Mouse (Mus musculus) heart, embryonic 11.5 days (tissue): ENCODE measurements around the gene Cacna1b. TPM values are rescaled to one million over a fixed set of nuclear protein-coding genes. Genes with fewer than 3 reads are reported as not detected.

Experiments
- ATAC-seq: fragments of 200-750 bp; cut with Nextera tagmentation; replicated peaks from 2 replicates; pipeline ENCODE4 v1.8.0; 2017; ENCODE audit warnings: moderate library complexity; ENCODE audit not compliant: insufficient number of reproducible peaks, low FRiP score, low TSS enrichment
- H3K27ac ChIP-seq: fragments of 300-500 bp; sonication (generic); 2 replicates; pipeline ENCODE4 v1.5.1; 2014; ENCODE audit warnings: mild to moderate bottlenecking, low read depth, low read length
- H3K27me3 ChIP-seq: fragments of 300-500 bp; sonication (generic); 2 replicates; pipeline ENCODE4 v1.6.1; 2014; ENCODE audit warnings: mild to moderate bottlenecking, low read length, mixed read lengths; ENCODE audit not compliant: control insufficient read depth, insufficient read depth
- H3K36me3 ChIP-seq: fragments of 300-500 bp; sonication (generic); 2 replicates; pipeline ENCODE4 v1.6.1; 2014; ENCODE audit warnings: mild to moderate bottlenecking, low read length, moderate library complexity, mixed read lengths; ENCODE audit not compliant: control insufficient read depth, insufficient read depth
- H3K4me1 ChIP-seq: fragments of 300-500 bp; sonication (generic); 2 replicates; pipeline ENCODE4 v1.6.1; 2014; ENCODE audit warnings: low read length; ENCODE audit not compliant: control insufficient read depth, insufficient read depth
- H3K4me2 ChIP-seq: fragments of 300-500 bp; sonication (generic); 2 replicates; pipeline ENCODE4 v1.6.1; 2014; ENCODE audit warnings: mild to moderate bottlenecking, moderate library complexity
- H3K4me3 ChIP-seq: fragments of 300-500 bp; sonication (generic); 2 replicates; pipeline ENCODE4 v1.5.1; 2014; ENCODE audit warnings: low read depth, low read length
- H3K9ac ChIP-seq: fragments of 300-500 bp; sonication (generic); 2 replicates; pipeline ENCODE4 v1.6.1; 2014; ENCODE audit warnings: mild to moderate bottlenecking, low read depth, low read length, moderate library complexity
- H3K9me3 ChIP-seq: fragments of 300-500 bp; sonication (generic); replicated peaks from 2 replicates; pipeline ENCODE4 v1.6.1; 2016; ENCODE audit warnings: low read length; ENCODE audit not compliant: control insufficient read depth
- WGBS: fragments of 180-500 bp; shearing (Covaris S2); extraction: QIAGEN DNeasy Blood & Tissue Kit; methylation state at CpG from one replicate; pipeline ENCODE4 v1.1.7; 2014; ENCODE audit not compliant: insufficient replicate concordance; 5-methylcytosine and 5-hydroxymethylcytosine counted together
- polyA plus RNA-seq: library from polyadenylated mRNA; unstranded; fragments of >200 nt; fragmentation: Nextera tagmentation; extraction: Ambion mirVana; gene quantifications from 2 replicates; pipeline ENCODE4 v1.2.1, GENCODE M21; 2014

Gene Cacna1b
- polyA plus RNA-seq, 1 experiment from 2014 or later = 0.23 TPM

DNA sequence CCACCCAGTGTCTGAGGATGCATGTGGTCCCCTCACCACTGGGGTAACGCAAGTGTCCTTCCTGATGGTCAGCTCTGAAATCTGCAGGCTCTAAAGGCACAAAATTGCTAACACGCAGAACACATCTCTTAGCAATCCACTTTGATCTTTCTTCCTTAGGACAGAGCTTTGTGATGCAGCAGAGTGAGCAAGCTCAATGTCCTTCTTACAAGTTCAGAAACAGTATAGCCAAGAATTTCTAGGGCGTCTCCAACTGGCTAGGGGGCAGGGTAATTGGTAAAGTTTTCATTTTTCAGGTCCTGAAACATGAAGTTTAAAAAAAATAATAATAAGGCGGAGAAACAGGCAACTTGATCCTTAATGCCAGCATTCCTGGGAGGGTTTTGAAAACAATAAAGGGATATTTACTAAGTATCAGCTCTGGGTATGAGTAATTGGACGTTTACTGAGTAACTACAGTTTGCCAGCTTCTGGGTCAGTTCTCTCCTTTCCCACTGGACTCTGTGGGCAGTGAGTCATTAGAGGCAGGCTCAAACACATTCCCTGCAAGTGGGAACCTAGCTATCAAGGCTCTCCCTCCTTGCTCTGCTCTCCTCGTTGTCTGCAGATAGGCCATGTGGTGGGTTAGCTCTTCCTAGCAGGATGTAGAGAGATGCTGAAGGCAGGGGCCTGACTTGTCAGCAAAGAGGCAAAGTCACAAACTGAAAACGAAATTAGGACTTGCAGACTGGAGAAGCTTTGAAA lies 200.2 kb downstream of the Cacna1b start:
- Histone ChIP-seq H3K9ac (no peak overlapping the region), H3K4me2 (no peak overlapping the region), H3K27ac (no peak overlapping the region), H3K9me3 (no peaks in the 10 kb centered on the region), H3K36me3 (no peaks in the 10 kb centered on the region), H3K4me1 (no peaks in the 10 kb centered on the region), H3K4me3 (no peak overlapping the region), H3K27me3 (no peaks in the 10 kb centered on the region)
- WGBS = 68% methylated on average over 7 of the region's 7 CpGs
- ATAC-seq = no peak

DNA sequence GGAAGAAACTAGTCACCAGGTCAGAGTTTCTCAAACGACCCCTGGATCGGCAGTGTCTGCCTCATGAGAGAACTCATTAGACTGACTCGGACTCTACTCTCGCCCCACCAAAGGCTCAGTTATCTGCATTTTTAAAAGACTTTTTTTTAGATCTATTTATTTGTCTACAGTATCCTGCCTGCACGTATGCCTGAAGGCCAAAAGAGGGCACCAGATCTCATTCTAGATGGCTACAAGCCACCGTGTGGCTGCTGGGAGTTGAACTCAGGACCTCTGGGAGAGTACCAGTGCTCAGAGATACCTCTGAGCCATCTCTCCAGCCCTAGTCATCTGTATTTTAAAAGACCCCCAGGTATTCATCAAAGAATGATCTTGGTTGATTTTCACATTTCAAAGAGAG lies 201.0 kb downstream of the Cacna1b start:
- no peak for ATAC-seq
- no peaks in the 10 kb centered on the region for H3K4me1 ChIP-seq
- no peaks in the 10 kb centered on the region for H3K27me3 ChIP-seq
- WGBS = 68% methylated on average over 6 of the region's 6 CpGs
- no peak overlapping the region for H3K27ac ChIP-seq
- no peak overlapping the region for H3K9ac ChIP-seq
- H3K36me3 ChIP-seq = no peaks in the 10 kb centered on the region
- H3K4me3 ChIP-seq = no peak overlapping the region
- H3K9me3 ChIP-seq = no peaks in the 10 kb centered on the region
- no peak overlapping the region for H3K4me2 ChIP-seq

DNA sequence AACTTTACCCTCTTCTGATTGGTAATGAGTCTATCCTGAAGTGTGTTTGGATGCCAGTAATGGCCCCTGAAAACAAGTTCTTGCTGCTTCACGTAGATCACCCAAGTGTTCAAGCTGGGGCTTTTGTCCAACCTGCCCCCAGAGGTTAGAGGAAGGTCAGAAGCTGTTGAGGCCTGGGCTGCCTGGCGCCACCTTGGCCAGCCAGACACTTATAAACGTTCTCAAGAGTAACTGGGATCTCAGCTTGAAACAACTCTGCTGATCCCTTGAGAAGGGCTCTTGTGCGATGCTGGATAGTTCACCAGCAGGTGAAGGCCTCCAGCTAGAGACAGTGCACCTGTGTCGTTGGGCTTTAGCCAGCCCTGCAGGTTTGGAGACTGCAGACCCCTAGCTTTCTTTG lies 202.8 kb downstream of the Cacna1b start:
- no peaks in the 10 kb centered on the region for H3K4me1 ChIP-seq
- H3K36me3 ChIP-seq = no peaks in the 10 kb centered on the region
- no peak overlapping the region for H3K4me3 ChIP-seq
- H3K27me3 ChIP-seq = no peaks in the 10 kb centered on the region
- 61% methylated on average over 5 of the region's 5 CpGs for WGBS
- no peak for ATAC-seq
- no peak overlapping the region for H3K27ac ChIP-seq
- H3K9me3 ChIP-seq = no peaks in the 10 kb centered on the region
- no peak overlapping the region for H3K9ac ChIP-seq
- H3K4me2 ChIP-seq = no peak overlapping the region

DNA sequence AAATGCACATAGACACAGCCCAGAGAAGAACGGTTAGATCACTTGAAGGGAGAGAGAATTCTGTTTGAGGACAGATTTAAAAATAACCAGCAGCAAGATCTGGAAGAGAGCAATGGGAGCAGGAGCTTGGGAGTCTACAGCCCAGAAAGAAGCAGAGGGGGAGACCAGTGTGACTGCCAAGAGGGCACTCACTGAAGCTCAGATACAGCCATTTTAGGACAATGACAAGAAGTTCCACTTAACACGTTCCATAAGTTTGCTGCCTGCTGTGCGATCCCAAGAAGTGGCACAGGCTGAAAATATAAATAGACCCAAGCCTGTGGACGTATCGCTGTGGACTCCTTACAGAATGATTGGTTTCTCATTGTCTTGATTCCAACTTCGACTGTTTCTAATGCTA lies 206.6 kb downstream of the Cacna1b start:
- Histone ChIP-seq H3K4me3 (no peak overlapping the region), H3K36me3 (no peaks in the 10 kb centered on the region), H3K4me2 (no peak overlapping the region), H3K4me1 (peaks cover 3% of the 10 kb centered on the region; the same call in 1 of the 2 replicates), H3K9me3 (no peaks in the 10 kb centered on the region), H3K9ac (no peak overlapping the region), H3K27me3 (no peaks in the 10 kb centered on the region), H3K27ac (no peak overlapping the region)
- ATAC-seq = no peak
- WGBS = 54% methylated on average over 6 of the region's 6 CpGs

DNA sequence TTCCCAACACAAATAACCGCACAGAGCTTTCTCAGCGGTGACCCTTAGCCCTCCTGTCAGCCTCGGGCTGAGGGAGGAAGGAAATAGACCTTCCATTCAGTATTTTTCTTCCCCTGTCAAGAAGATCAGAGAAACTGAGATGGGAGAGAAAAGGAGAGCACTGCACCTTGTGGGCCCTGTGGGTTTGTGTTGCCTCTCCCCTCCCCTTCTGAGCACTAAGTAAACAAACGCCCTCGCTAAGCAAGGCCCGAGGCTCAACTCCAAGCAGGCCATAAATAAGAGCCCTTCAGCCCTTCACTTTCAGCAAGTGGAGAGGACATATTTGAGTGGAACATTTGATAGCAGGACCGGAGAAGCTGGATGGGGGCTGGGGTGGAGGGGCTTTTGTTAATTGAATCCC lies 209.0 kb downstream of the Cacna1b start:
- Histone ChIP-seq H3K4me1 (peaks cover 3% of the 10 kb centered on the region; the same call in 1 of the 2 replicates), H3K27me3 (no peaks in the 10 kb centered on the region), H3K4me3 (no peak overlapping the region), H3K9ac (no peak overlapping the region), H3K27ac (no peak overlapping the region), H3K4me2 (no peak overlapping the region), H3K9me3 (no peaks in the 10 kb centered on the region), H3K36me3 (no peaks in the 10 kb centered on the region)
- 20% methylated on average over 7 of the region's 7 CpGs for WGBS
- ATAC-seq = no peak

Other genes starting within 250 kb of the Cacna1b start
- gene Ehmt1, start 156.5 kb upstream of the Cacna1b start, polyA plus RNA-seq = 51.2 and 53.8 TPM in 2 replicates
- gene Arrdc1, start 172.1 kb upstream of the Cacna1b start, polyA plus RNA-seq = 10.3 and 12.3 TPM in 2 replicates
- 12.5 and 19.7 TPM in 2 replicates for gene Zmynd19, start 186.6 kb upstream of the Cacna1b start, polyA plus RNA-seq
- 17.2 and 22.0 TPM in 2 replicates for gene Dph7, start 199.2 kb upstream of the Cacna1b start, polyA plus RNA-seq
- 123 and 137 TPM in 2 replicates for gene Mrpl41, start 211.9 kb upstream of the Cacna1b start, polyA plus RNA-seq
- gene Pnpla7, start 212.9 kb upstream of the Cacna1b start, polyA plus RNA-seq = 6.9 and 8.1 TPM in 2 replicates